Mouse (Mus musculus): ENCODE measurements at regions not wholly inside any gene's neighbourhood (a gene's known extent, or its start where the extent isn't known, plus 50 kb on each side); places are given as distances from the start of the nearest gene placed in this dataset.

- no peak overlapping the region for H3K4me2 ChIP-seq (ENCODE audit: low read depth, low read length)
- H3K9me3 ChIP-seq (replicated peaks; ENCODE audit: control insufficient read depth, low read length), result no peaks in the 10 kb centered on the region
- no peaks in the 10 kb centered on the region for H3K4me1 ChIP-seq (ENCODE audit: control insufficient read depth, insufficient read depth)
- H3K36me3 ChIP-seq (replicated peaks; ENCODE audit: control insufficient read depth, insufficient read depth, low read length), result no peaks in the 10 kb centered on the region
- no peak for DNase-seq (ENCODE audit: low spot score)
- no peaks in the 10 kb centered on the region for H3K27me3 ChIP-seq (ENCODE audit: control insufficient read depth, insufficient read depth, low read length)
- no peak overlapping the region for H3K9ac ChIP-seq (replicated peaks; ENCODE audit: low read depth, low read length)
- no peak for ATAC-seq (ENCODE audit: insufficient read depth, low read depth)
- H3K27ac ChIP-seq (ENCODE audit: low read depth), result no peak overlapping the region
- H3K4me3 ChIP-seq (ENCODE audit: low read depth, low read length), result no peak overlapping the region
- TF ChIP-seq EP300 (IDR thresholded peaks at IDR 0.05; ENCODE audit: low read depth), result no peak
- no peak for TF ChIP-seq CTCF (IDR thresholded peaks at IDR 0.05; ENCODE audit: low read depth)
- WGBS, result 29% methylated on average over 3 of the region's 3 CpGs
These were observed 152.7 kb downstream of the Gnat3 start for GRCm38 (mm10) chr5:18114905-18115689.

- Histone ChIP-seq H3K36me3 (replicated peaks; ENCODE audit: control insufficient read depth, insufficient read depth, low read length) (no peaks in the 10 kb centered on the region), H3K27me3 (ENCODE audit: control insufficient read depth, insufficient read depth, low read length) (no peaks in the 10 kb centered on the region), H3K9me3 (replicated peaks; ENCODE audit: control insufficient read depth, low read length) (peaks cover 5% of the 10 kb centered on the region; the same call in 1 of the 2 replicates), H3K9ac (replicated peaks; ENCODE audit: low read depth, low read length) (no peak overlapping the region), H3K27ac (ENCODE audit: low read depth) (no peak overlapping the region), H3K4me2 (ENCODE audit: low read depth, low read length) (no peak overlapping the region), H3K4me1 (ENCODE audit: control insufficient read depth, insufficient read depth) (no peaks in the 10 kb centered on the region), H3K4me3 (ENCODE audit: low read depth, low read length) (no peak overlapping the region)
- ATAC-seq (ENCODE audit: insufficient read depth, low read depth) (no peak), DNase-seq (ENCODE audit: low spot score) (no peak)
- TF ChIP-seq EP300 (IDR thresholded peaks at IDR 0.05; ENCODE audit: low read depth) (no peak), CTCF (IDR thresholded peaks at IDR 0.05; ENCODE audit: low read depth) (no peak)
- 53% methylated on average over 7 of the region's 7 CpGs for WGBS
These were observed 173.7 kb downstream of the Gnat3 start for GRCm38 (mm10) chr5:18135794-18136678.

GRCm38 (mm10) chr5:18137450-18138061 is 175.2 kb downstream of the Gnat3 start:
- no peak overlapping the region for H3K4me3 ChIP-seq (ENCODE audit: low read depth, low read length)
- H3K9me3 ChIP-seq (replicated peaks; ENCODE audit: control insufficient read depth, low read length), result peaks cover 5% of the 10 kb centered on the region; the same call in 1 of the 2 replicates
- H3K27ac ChIP-seq (ENCODE audit: low read depth), result no peak overlapping the region
- H3K4me1 ChIP-seq (ENCODE audit: control insufficient read depth, insufficient read depth), result no peaks in the 10 kb centered on the region
- no peaks in the 10 kb centered on the region for H3K36me3 ChIP-seq (replicated peaks; ENCODE audit: control insufficient read depth, insufficient read depth, low read length)
- no peak overlapping the region for H3K4me2 ChIP-seq (ENCODE audit: low read depth, low read length)
- ATAC-seq (ENCODE audit: insufficient read depth, low read depth) (no peak), DNase-seq (ENCODE audit: low spot score) (no peak)
- no peak overlapping the region for H3K9ac ChIP-seq (replicated peaks; ENCODE audit: low read depth, low read length)
- TF ChIP-seq CTCF (IDR thresholded peaks at IDR 0.05; ENCODE audit: low read depth), result no peak
- TF ChIP-seq EP300 (IDR thresholded peaks at IDR 0.05; ENCODE audit: low read depth), result no peak
- 68% methylated on average over 4 of the region's 4 CpGs for WGBS
- H3K27me3 ChIP-seq (ENCODE audit: control insufficient read depth, insufficient read depth, low read length), result no peaks in the 10 kb centered on the region

GRCm38 (mm10) chr5:18152241-18152640 is 189.9 kb downstream of the Gnat3 start:
- ATAC-seq (ENCODE audit: insufficient read depth, low read depth) (no peak), DNase-seq (ENCODE audit: low spot score) (no peak)
- no peak for TF ChIP-seq CTCF (IDR thresholded peaks at IDR 0.05; ENCODE audit: low read depth)
- TF ChIP-seq EP300 (IDR thresholded peaks at IDR 0.05; ENCODE audit: low read depth), result no peak
- no peaks in the 10 kb centered on the region for H3K4me1 ChIP-seq (ENCODE audit: control insufficient read depth, insufficient read depth)
- H3K27ac ChIP-seq (ENCODE audit: low read depth), result no peak overlapping the region
- H3K9ac ChIP-seq (replicated peaks; ENCODE audit: low read depth, low read length), result no peak overlapping the region
- no peaks in the 10 kb centered on the region for H3K36me3 ChIP-seq (replicated peaks; ENCODE audit: control insufficient read depth, insufficient read depth, low read length)
- H3K4me3 ChIP-seq (ENCODE audit: low read depth, low read length), result no peak overlapping the region
- 48% methylated on average over 1 of the region's 1 CpGs for WGBS
- H3K9me3 ChIP-seq (replicated peaks; ENCODE audit: control insufficient read depth, low read length), result no peaks in the 10 kb centered on the region
- H3K4me2 ChIP-seq (ENCODE audit: low read depth, low read length), result no peak overlapping the region
- H3K27me3 ChIP-seq (ENCODE audit: control insufficient read depth, insufficient read depth, low read length), result no peaks in the 10 kb centered on the region

GRCm38 (mm10) chr5:18153703-18154102 is 191.4 kb downstream of the Gnat3 start:
- 93% methylated on average over 1 of the region's 1 CpGs for WGBS
- ATAC-seq (ENCODE audit: insufficient read depth, low read depth) (no peak), DNase-seq (ENCODE audit: low spot score) (no peak)
- no peaks in the 10 kb centered on the region for H3K9me3 ChIP-seq (replicated peaks; ENCODE audit: control insufficient read depth, low read length)
- H3K4me3 ChIP-seq (ENCODE audit: low read depth, low read length), result no peak overlapping the region
- H3K4me1 ChIP-seq (ENCODE audit: control insufficient read depth, insufficient read depth), result no peaks in the 10 kb centered on the region
- TF ChIP-seq EP300 (IDR thresholded peaks at IDR 0.05; ENCODE audit: low read depth) (no peak), CTCF (IDR thresholded peaks at IDR 0.05; ENCODE audit: low read depth) (no peak)
- H3K27ac ChIP-seq (ENCODE audit: low read depth), result no peak overlapping the region
- H3K36me3 ChIP-seq (replicated peaks; ENCODE audit: control insufficient read depth, insufficient read depth, low read length), result no peaks in the 10 kb centered on the region
- H3K27me3 ChIP-seq (ENCODE audit: control insufficient read depth, insufficient read depth, low read length), result no peaks in the 10 kb centered on the region
- H3K4me2 ChIP-seq (ENCODE audit: low read depth, low read length), result no peak overlapping the region
- no peak overlapping the region for H3K9ac ChIP-seq (replicated peaks; ENCODE audit: low read depth, low read length)
